In genomic region chr1:124793026-124793425, GRCm38 (mm10) we compare ENCODE assay signal across 32 mouse cellular contexts.
"Had no signal": no experiment of that assay in that cellular context is flagged by ENCODE, and none has a peak within 500 bp of the region (broad histone marks: within the 10 kb centered on the region; RNA-seq: fewer than 3 reads in every experiment).

No protein-coding gene starts in this region.

- H3K36me3 ChIP-seq: limb, embryonic 10.5 days; limb, embryonic 12.5 days; limb, embryonic 13.5 days; limb, embryonic 15.5 days; liver, embryonic 12.5 days; liver, embryonic 13.5 days; liver, embryonic 15.5 days; lung, embryonic 15.5 days; midbrain, embryonic 10.5 days; midbrain, embryonic 12.5 days; midbrain, embryonic 13.5 days; midbrain, embryonic 15.5 days had no signal

- H3K9ac ChIP-seq: limb, embryonic 12.5 days; limb, embryonic 13.5 days; limb, embryonic 15.5 days; liver, embryonic 12.5 days; liver, embryonic 13.5 days; liver, embryonic 14.5 days; liver, embryonic 15.5 days; liver, postnatal 0 days; lung, embryonic 14.5 days; lung, embryonic 15.5 days; midbrain, embryonic 12.5 days; midbrain, embryonic 13.5 days; midbrain, embryonic 15.5 days had no signal

- H3K27ac ChIP-seq: left cerebral cortex, adult 2 months; limb, embryonic 10.5 days; limb, embryonic 12.5 days; limb, embryonic 13.5 days; limb, embryonic 15.5 days; liver, embryonic 12.5 days; liver, embryonic 13.5 days; liver, embryonic 14.5 days; liver, embryonic 15.5 days; lung, embryonic 15.5 days; macrophage; midbrain, embryonic 10.5 days; midbrain, embryonic 12.5 days; midbrain, embryonic 13.5 days; midbrain, embryonic 15.5 days had no signal

- H3K9me3 ChIP-seq: limb, embryonic 10.5 days; limb, embryonic 12.5 days; limb, embryonic 13.5 days; limb, embryonic 15.5 days; liver, embryonic 12.5 days; liver, embryonic 13.5 days; liver, embryonic 15.5 days; lung, embryonic 15.5 days; megakaryocyte, embryonic 14.5 days; midbrain, embryonic 10.5 days; midbrain, embryonic 12.5 days; midbrain, embryonic 13.5 days; midbrain, embryonic 15.5 days had no signal

- H3K4me1 ChIP-seq: limb, embryonic 10.5 days; limb, embryonic 12.5 days; limb, embryonic 13.5 days; limb, embryonic 15.5 days; liver, embryonic 12.5 days; liver, embryonic 13.5 days; liver, embryonic 15.5 days; lung, embryonic 15.5 days; megakaryocyte, embryonic 14.5 days; midbrain, embryonic 10.5 days; midbrain, embryonic 12.5 days; midbrain, embryonic 13.5 days; midbrain, embryonic 15.5 days had no signal

- DNase-seq: left cerebral cortex, postnatal 4 days; liver; liver, embryonic 13.5 days; liver, postnatal 0 days; lung, adult 18-20 months; lung, adult 2 months; lung, embryonic 14.5 days; lung, postnatal 10 days; lung, postnatal 14 days; lung, postnatal 36 days; lung, postnatal 4 days; midbrain, embryonic 14.5 days had no signal

- ATAC-seq: liver, embryonic 12.5 days; liver, postnatal 0 days; lung, postnatal 0 days; midbrain, embryonic 13.5 days; midbrain, embryonic 15.5 days; midbrain, embryonic 16.5 days had no signal

- H3K4me2 ChIP-seq: limb, embryonic 12.5 days; limb, embryonic 13.5 days; limb, embryonic 15.5 days; liver, embryonic 11.5 days; liver, embryonic 12.5 days; liver, embryonic 13.5 days; liver, embryonic 15.5 days; lung, embryonic 14.5 days; lung, embryonic 15.5 days; midbrain, embryonic 11.5 days; midbrain, embryonic 12.5 days; midbrain, embryonic 13.5 days; midbrain, embryonic 15.5 days had no signal

- H3K27me3 ChIP-seq: limb, embryonic 12.5 days; limb, embryonic 13.5 days; limb, embryonic 15.5 days; liver, embryonic 12.5 days; liver, embryonic 13.5 days; liver, embryonic 15.5 days; lung, embryonic 15.5 days; megakaryocyte, embryonic 14.5 days; midbrain, embryonic 12.5 days; midbrain, embryonic 13.5 days; midbrain, embryonic 15.5 days had no signal

- H3K4me3 ChIP-seq: left cerebral cortex, adult 2 months; limb, embryonic 10.5 days; limb, embryonic 12.5 days; limb, embryonic 13.5 days; limb, embryonic 15.5 days; liver, embryonic 12.5 days; liver, embryonic 13.5 days; liver, embryonic 15.5 days; lung, embryonic 15.5 days; megakaryocyte, embryonic 14.5 days; midbrain, embryonic 10.5 days; midbrain, embryonic 12.5 days; midbrain, embryonic 13.5 days; midbrain, embryonic 15.5 days; myocyte had no signal
